16 mouse cellular contexts compared by ENCODE assay signal in genomic region chr12:62631888-62632490, GRCm38 (mm10).
DNase-seq lines count a peak whose midpoint lies in the region; ATAC-seq lines count a peak whose summit lies in the region.
"Had no signal": no experiment of that assay in that cellular context is flagged by ENCODE, and none has a peak within 500 bp of the region (broad histone marks: within the 10 kb centered on the region; RNA-seq: fewer than 3 reads in every experiment).

No protein-coding gene starts in this region.

- DNase-seq in hindbrain, embryonic 10.5 days (ENCODE audit: low spot score), result no peak
- peak; percentile 20 to 43 for DNase-seq in cerebellum, postnatal 14 days
- DNase-seq in telencephalon, adult 2 months (ENCODE audit: low read depth, low spot score), result peak; percentile 5
- no peak for DNase-seq in thymus, postnatal 4 days
- DNase-seq: gastrocnemius, adult 2 months; heart, adult 2 months; kidney, postnatal 10 days; lung, postnatal 10 days; thymus, adult 18-20 months had no signal

- no peaks in the 10 kb centered on the region for H3K9me3 ChIP-seq in hindbrain, embryonic 13.5 days
- no peaks in the 10 kb centered on the region for H3K9me3 ChIP-seq in hindbrain, embryonic 10.5 days
- no peaks in the 10 kb centered on the region for H3K9me3 ChIP-seq in neural tube, embryonic 14.5 days (ENCODE audit: control insufficient read depth, low read length)
- H3K9me3 ChIP-seq in neural tube, embryonic 15.5 days (replicated peaks), result no peaks in the 10 kb centered on the region
- H3K9me3 ChIP-seq: embryonic facial prominence, embryonic 15.5 days; limb, embryonic 12.5 days; liver, embryonic 15.5 days had no signal

- H3K36me3 ChIP-seq in hindbrain, embryonic 13.5 days, result no peaks in the 10 kb centered on the region
- H3K36me3 ChIP-seq in hindbrain, embryonic 10.5 days, result no peaks in the 10 kb centered on the region
- no peaks in the 10 kb centered on the region for H3K36me3 ChIP-seq in neural tube, embryonic 14.5 days (ENCODE audit: control insufficient read depth, insufficient read depth, low read length)
- H3K36me3 ChIP-seq in neural tube, embryonic 15.5 days, result no peaks in the 10 kb centered on the region
- H3K36me3 ChIP-seq: embryonic facial prominence, embryonic 15.5 days; limb, embryonic 12.5 days; liver, embryonic 15.5 days had no signal

- no peak overlapping the region for H3K27ac ChIP-seq in hindbrain, embryonic 13.5 days
- H3K27ac ChIP-seq in hindbrain, embryonic 10.5 days, result no peak overlapping the region
- no peak overlapping the region for H3K27ac ChIP-seq in neural tube, embryonic 14.5 days (ENCODE audit: low read depth, low read length)
- H3K27ac ChIP-seq in neural tube, embryonic 15.5 days (replicated peaks), result no peak overlapping the region
- H3K27ac ChIP-seq: embryonic facial prominence, embryonic 15.5 days; gastrocnemius, adult 2 months; heart, adult 2 months; limb, embryonic 12.5 days; liver, embryonic 15.5 days had no signal

- no peak overlapping the region for H3K4me2 ChIP-seq in hindbrain, embryonic 13.5 days
- H3K4me2 ChIP-seq in neural tube, embryonic 14.5 days (ENCODE audit: low read depth, low read length), result no peak overlapping the region
- no peak overlapping the region for H3K4me2 ChIP-seq in neural tube, embryonic 15.5 days
- H3K4me2 ChIP-seq: embryonic facial prominence, embryonic 15.5 days; limb, embryonic 12.5 days; liver, embryonic 15.5 days had no signal

- H3K27me3 ChIP-seq in hindbrain, embryonic 13.5 days, result no peaks in the 10 kb centered on the region
- no peaks in the 10 kb centered on the region for H3K27me3 ChIP-seq in hindbrain, embryonic 10.5 days (ENCODE audit: insufficient read depth, poor library complexity, severe bottlenecking)
- H3K27me3 ChIP-seq in neural tube, embryonic 14.5 days (ENCODE audit: control insufficient read depth, insufficient read depth, low read length), result no peaks in the 10 kb centered on the region
- H3K27me3 ChIP-seq in neural tube, embryonic 15.5 days (replicated peaks), result no peaks in the 10 kb centered on the region
- H3K27me3 ChIP-seq: embryonic facial prominence, embryonic 15.5 days; limb, embryonic 12.5 days; liver, embryonic 15.5 days had no signal

- H3K4me1 ChIP-seq in hindbrain, embryonic 13.5 days (replicated peaks), result no peaks in the 10 kb centered on the region
- no peaks in the 10 kb centered on the region for H3K4me1 ChIP-seq in hindbrain, embryonic 10.5 days (replicated peaks)
- H3K4me1 ChIP-seq in neural tube, embryonic 14.5 days (ENCODE audit: control insufficient read depth, insufficient read depth, low read length), result no peaks in the 10 kb centered on the region
- H3K4me1 ChIP-seq in neural tube, embryonic 15.5 days, result no peaks in the 10 kb centered on the region
- H3K4me1 ChIP-seq: embryonic facial prominence, embryonic 15.5 days; limb, embryonic 12.5 days; liver, embryonic 15.5 days had no signal

- H3K9ac ChIP-seq in hindbrain, embryonic 13.5 days, result no peak overlapping the region
- H3K9ac ChIP-seq in neural tube, embryonic 14.5 days (replicated peaks; ENCODE audit: low read depth, low read length), result no peak overlapping the region
- H3K9ac ChIP-seq in neural tube, embryonic 15.5 days (replicated peaks), result no peak overlapping the region
- H3K9ac ChIP-seq: embryonic facial prominence, embryonic 15.5 days; limb, embryonic 12.5 days; liver, embryonic 15.5 days had no signal

- H3K4me3 ChIP-seq in hindbrain, embryonic 13.5 days, result no peak overlapping the region
- H3K4me3 ChIP-seq in hindbrain, embryonic 10.5 days, result no peak overlapping the region
- H3K4me3 ChIP-seq in neural tube, embryonic 14.5 days (ENCODE audit: low read depth, low read length), result no peak overlapping the region
- H3K4me3 ChIP-seq in neural tube, embryonic 15.5 days (replicated peaks), result no peak overlapping the region
- H3K4me3 ChIP-seq: embryonic facial prominence, embryonic 15.5 days; gastrocnemius, adult 2 months; heart, adult 2 months; limb, embryonic 12.5 days; liver, embryonic 15.5 days had no signal

- WGBS in hindbrain, embryonic 13.5 days, result 56% methylated on average over 4 of the region's 4 CpGs
- 80% methylated on average over 4 of the region's 4 CpGs for WGBS in hindbrain, embryonic 10.5 days
- WGBS in neural tube, embryonic 14.5 days, result 50% methylated on average over 4 of the region's 4 CpGs
- WGBS in neural tube, embryonic 15.5 days, result 65% methylated on average over 4 of the region's 4 CpGs

- peak; percentile 74 for ATAC-seq in hindbrain, embryonic 13.5 days (ENCODE audit: low FRiP score)
- ATAC-seq in neural tube, embryonic 14.5 days (ENCODE audit: low read depth), result peak; percentile 73; the same call in 1 of the 2 replicates
- no peak for ATAC-seq in neural tube, embryonic 15.5 days (ENCODE audit: low FRiP score)
- ATAC-seq: forebrain, embryonic 14.5 days had no signal

Comparison
In these comparisons a context has a peak if more than half of its experiments do, and no peak if none do; other contexts are left out.
1. DNase-seq: peak in cerebellum, postnatal 14 days (2 of 2) and telencephalon, adult 2 months (single experiment); none in hindbrain, embryonic 10.5 days (single experiment) and thymus, postnatal 4 days (single experiment).